ENCODE assay signal across 8 mouse cellular contexts in genomic region chr11:51539759-51540282, GRCm38 (mm10). TPM values are rescaled to one million over a fixed set of nuclear protein-coding genes. Genes with fewer than 3 reads are reported as not detected.
A peak's percentile ranks its signal among the peaks of the same experiment; 100 is the strongest.
DNase-seq lines count a peak whose midpoint lies in the region; ATAC-seq lines count a peak whose summit lies in the region.

No protein-coding gene starts in this region.

- ATAC-seq in hindbrain, embryonic 14.5 days (ENCODE audit: low FRiP score) = peak; percentile 87

- H3K9me3 ChIP-seq in hindbrain, embryonic 14.5 days (ENCODE audit: control insufficient read depth, low read length) = no peaks in the 10 kb centered on the region

- DNase-seq in R1 (ENCODE audit: low read depth, low spot score) = peak; percentile 98
- DNase-seq in cerebellum, postnatal 25 days = peak; percentile 93 to 97
- peak; percentile 96 to 97 for DNase-seq in frontal cortex, postnatal 25 days (ENCODE audit: low spot score in 2 of 2)
- DNase-seq in hindbrain, embryonic 14.5 days (ENCODE audit: low spot score) = peak; percentile 93
- DNase-seq in layer of hippocampus, postnatal 25 days (ENCODE audit: extremely low spot score in 1 of 2, low spot score in 1 of 2) = peak; percentile 89 to 100
- DNase-seq in lung, postnatal 14 days = peak; percentile 99
- peak; percentile 97 for DNase-seq in retina, postnatal 1 day
- peak; percentile 99 for DNase-seq in thymus, postnatal 4 days

- no peaks in the 10 kb centered on the region for H3K27me3 ChIP-seq in hindbrain, embryonic 14.5 days (ENCODE audit: control insufficient read depth, insufficient read depth, low read length)

- 14% methylated on average over 10 of the region's 10 CpGs for WGBS in hindbrain, embryonic 14.5 days

- no peak overlapping the region for H3K4me2 ChIP-seq in hindbrain, embryonic 14.5 days (replicated peaks)

- H3K9ac ChIP-seq in hindbrain, embryonic 14.5 days = no peak overlapping the region

- H3K36me3 ChIP-seq in hindbrain, embryonic 14.5 days (replicated peaks; ENCODE audit: control insufficient read depth, insufficient read depth) = no peaks in the 10 kb centered on the region

- no peak overlapping the region for H3K27ac ChIP-seq in hindbrain, embryonic 14.5 days

- H3K4me3 ChIP-seq in hindbrain, embryonic 14.5 days (replicated peaks; ENCODE audit: low read length) = no peak overlapping the region

- H3K4me1 ChIP-seq in hindbrain, embryonic 14.5 days (replicated peaks; ENCODE audit: control insufficient read depth, insufficient read depth, low read length) = no peaks in the 10 kb centered on the region

RNA-seq across cellular contexts. Expression of gene Phykpl, which starts 44.7 kb away (rescaled TPM):
- polyA plus RNA-seq in hindbrain, embryonic 14.5 days (2014; fragmentation: Nextera tagmentation; extraction: Ambion mirVana) = 7.5 and 9.8 TPM in 2 replicates
- total RNA-seq in layer of hippocampus, postnatal 25 days (2021) = 1 to 10 TPM; 5.6 to 8.1 TPM
